Mouse (Mus musculus) layer of hippocampus, postnatal 14 days (tissue): ENCODE measurements at regions not wholly inside any gene's neighbourhood (a gene's known extent, or its start where the extent isn't known, plus 50 kb on each side); places are given as distances from the start of the nearest gene placed in this dataset.

Experiments
- DNase-seq, 2 experiments: peaks; one replicate each; pipeline ENCODE4 v3.0.0; 2021 to 2022; ENCODE audit warnings: low spot score in 2 of 2, mixed read lengths in 1 of 2

- DNase-seq = no peak
These were observed 66.0 kb downstream of the Nr2f2 start for GRCm38 (mm10) chr7:70300516-70300915.

GRCm38 (mm10) chr7:70291431-70291830 is 75.1 kb downstream of the Nr2f2 start:
- DNase-seq = no peak

GRCm38 (mm10) chr7:70290733-70291320 is 75.7 kb downstream of the Nr2f2 start:
- no peak for DNase-seq

GRCm38 (mm10) chr7:70290277-70290676 is 76.3 kb downstream of the Nr2f2 start:
- DNase-seq = no peak

- no peak for DNase-seq
These were observed 77.9 kb downstream of the Nr2f2 start for GRCm38 (mm10) chr7:70288621-70289020.

- DNase-seq = no peak
These were observed 78.6 kb downstream of the Nr2f2 start for GRCm38 (mm10) chr7:70287891-70288421.

- no peak for DNase-seq
These were observed 79.6 kb downstream of the Nr2f2 start for GRCm38 (mm10) chr7:70286836-70287355.

- DNase-seq = no peak
These were observed 81.2 kb downstream of the Nr2f2 start for GRCm38 (mm10) chr7:70285344-70285743.

- DNase-seq = no peak
These were observed 82.7 kb downstream of the Nr2f2 start for GRCm38 (mm10) chr7:70283836-70284235.

GRCm38 (mm10) chr7:70283166-70283565 is 83.4 kb downstream of the Nr2f2 start:
- no peak for DNase-seq

- DNase-seq = no peak
These were observed 84.5 kb downstream of the Nr2f2 start for GRCm38 (mm10) chr7:70281891-70282515.

- DNase-seq = no peak
These were observed 85.2 kb downstream of the Nr2f2 start for GRCm38 (mm10) chr7:70281381-70281750.

GRCm38 (mm10) chr7:70280643-70281380 is 85.7 kb downstream of the Nr2f2 start:
- DNase-seq = no peak

- no peak for DNase-seq
These were observed 86.5 kb downstream of the Nr2f2 start for GRCm38 (mm10) chr7:70279927-70280642.

GRCm38 (mm10) chr7:70279101-70279500 is 87.4 kb downstream of the Nr2f2 start:
- DNase-seq = no peak

- DNase-seq = no peak
These were observed 90.5 kb downstream of the Nr2f2 start for GRCm38 (mm10) chr7:70276078-70276477.

GRCm38 (mm10) chr7:70274312-70274711 is 92.2 kb downstream of the Nr2f2 start:
- DNase-seq = no peak

GRCm38 (mm10) chr7:70267075-70267474 is 99.5 kb downstream of the Nr2f2 start:
- no peak for DNase-seq

GRCm38 (mm10) chr7:70256806-70257205 is 109.7 kb downstream of the Nr2f2 start:
- DNase-seq = no peak

- DNase-seq = no peak
These were observed 111.5 kb downstream of the Nr2f2 start for GRCm38 (mm10) chr7:70255072-70255471.

GRCm38 (mm10) chr7:70253275-70253674 is 113.3 kb downstream of the Nr2f2 start:
- no peak for DNase-seq
